Mouse (Mus musculus) liver, postnatal 0 days (tissue): Measurements from ENCODE around the gene Nfkbib.

Experiments
- CTCF ChIP-seq: sonication (generic); IDR thresholded peaks from 2 replicates; pipeline ENCODE4 v1.5.1; 2016; ENCODE audit warnings: antibody characterized with exemption, low read depth
- EP300 ChIP-seq: IDR thresholded peaks from 2 replicates; pipeline ENCODE4 v1.6.1; 2016; ENCODE audit warnings: antibody characterized with exemption, low read depth, mild to moderate bottlenecking

- TF ChIP-seq CTCF: no peak
- no peak for TF ChIP-seq EP300
Measured at GRCm38 (mm10) chr7:28758623-28759022, 8.7 kb downstream of the Nfkbib start.
